Mouse (Mus musculus) left cerebral cortex, adult 8-10 months (tissue): ENCODE measurements at regions not wholly inside any gene's neighbourhood (a gene's known extent, or its start where the extent isn't known, plus 50 kb on each side); places are given as distances from the start of the nearest gene placed in this dataset.
A peak's percentile ranks its signal among the peaks of the same experiment; 100 is the strongest.

ENCODE experiments used
- DNase-seq, 2 experiments: peaks; one replicate each; pipeline ENCODE4 v3.0.0; 2022; ENCODE audit warnings: low spot score in 2 of 2

DNA sequence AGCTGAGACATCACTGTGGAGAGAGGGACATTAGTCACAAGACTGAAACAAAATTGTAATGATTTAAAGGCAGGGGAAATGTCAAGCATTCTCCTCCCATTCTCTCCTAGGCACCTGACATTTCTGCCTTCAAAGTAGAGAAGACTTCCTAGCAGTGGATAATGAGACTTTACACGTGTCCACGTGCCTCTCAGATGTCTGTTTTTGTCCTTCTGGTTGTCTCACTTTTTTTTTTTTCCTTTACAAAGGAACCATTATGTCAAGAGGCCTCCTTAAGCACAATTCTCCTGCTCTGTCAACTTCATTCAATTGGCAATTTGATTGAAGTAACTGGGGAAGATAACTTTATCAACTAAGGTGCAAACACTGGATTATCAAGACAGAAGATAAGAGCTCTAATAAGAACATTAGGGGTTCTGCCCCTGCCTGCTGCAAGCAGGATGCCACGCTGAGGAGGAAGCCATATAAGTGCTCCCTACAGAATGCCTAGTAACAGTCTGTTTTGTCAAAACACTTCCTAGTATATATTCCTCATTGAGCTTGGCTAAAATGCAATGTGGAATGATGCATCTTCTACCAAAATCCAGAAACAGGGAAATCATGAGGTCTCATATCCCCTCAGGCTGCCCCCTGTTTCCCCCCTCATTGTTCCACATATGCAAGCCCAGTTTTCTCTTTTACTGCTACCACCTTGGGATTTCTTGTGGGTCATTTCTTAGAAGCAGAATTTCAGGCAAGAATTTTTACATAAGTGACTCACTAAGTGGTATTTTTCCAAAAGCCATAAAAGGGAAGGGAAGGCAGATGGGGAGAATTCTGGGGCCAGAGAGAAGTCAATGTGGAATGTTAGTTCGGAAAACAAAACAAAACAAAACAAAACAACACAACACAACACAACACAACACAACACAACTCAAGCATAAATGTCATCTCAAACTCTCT, 967.0 kb upstream of the Lrrc6 start:
- no peak for DNase-seq

DNA sequence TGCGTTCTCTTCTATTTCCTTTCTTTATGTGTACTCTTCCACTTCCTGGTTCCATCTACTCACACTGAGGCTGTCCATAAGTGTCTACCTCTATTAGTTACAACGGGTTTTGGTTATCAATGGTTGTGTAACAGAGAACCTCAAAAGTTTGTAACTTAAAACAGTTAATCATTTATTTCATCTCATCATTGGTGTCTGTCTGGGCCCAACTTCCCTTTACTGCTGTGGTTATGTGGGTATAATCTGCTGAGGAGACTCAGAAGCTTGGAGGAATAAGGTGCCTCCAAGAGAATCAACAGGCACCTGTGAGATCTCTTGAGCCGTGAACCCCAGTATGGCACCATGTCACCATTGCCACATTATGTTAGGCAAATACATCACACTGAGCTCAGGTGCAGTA, 962.2 kb upstream of the Lrrc6 start:
- no peak for DNase-seq

DNA sequence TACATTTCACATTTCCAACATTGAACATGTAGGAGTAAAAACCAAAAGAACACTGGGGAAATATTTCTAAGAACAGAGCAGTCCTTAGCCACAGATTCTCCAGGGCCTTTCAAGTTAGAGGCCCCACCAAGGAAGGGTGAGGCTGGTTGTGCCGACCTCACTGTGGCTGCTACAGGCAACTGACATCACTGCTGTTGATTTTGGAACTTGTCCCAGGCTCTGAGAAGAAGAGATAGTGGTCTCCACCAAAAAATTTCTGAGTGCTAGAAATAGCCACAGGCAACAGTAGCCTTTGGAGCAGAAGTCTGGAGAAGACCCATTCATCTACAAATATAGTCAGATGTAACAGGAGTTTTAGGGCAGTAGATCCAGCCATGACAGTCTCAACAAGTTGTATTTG, 959.7 kb upstream of the Lrrc6 start:
- DNase-seq, result no peak

DNA sequence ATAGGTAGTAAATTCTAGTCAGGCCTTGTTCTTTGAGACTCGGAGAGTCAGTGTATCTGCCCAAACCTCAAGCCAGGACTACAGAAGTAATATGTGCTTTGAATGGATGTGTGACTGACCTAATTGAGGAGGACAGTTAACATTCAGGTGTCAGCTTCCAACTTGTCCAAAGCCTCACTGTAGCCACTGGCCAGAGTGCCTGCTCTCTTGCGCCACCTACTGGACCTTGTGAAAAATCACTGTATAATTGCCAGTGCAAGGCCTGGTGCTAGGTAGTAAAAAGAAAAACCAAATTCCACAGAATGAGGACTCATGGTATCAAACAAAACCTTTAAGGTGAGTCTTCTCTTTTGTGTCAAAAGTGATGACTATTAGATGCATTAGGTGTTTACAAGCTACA, 933.6 kb upstream of the Lrrc6 start:
- DNase-seq, result peak in 1 of 2 experiments; percentile 9

DNA sequence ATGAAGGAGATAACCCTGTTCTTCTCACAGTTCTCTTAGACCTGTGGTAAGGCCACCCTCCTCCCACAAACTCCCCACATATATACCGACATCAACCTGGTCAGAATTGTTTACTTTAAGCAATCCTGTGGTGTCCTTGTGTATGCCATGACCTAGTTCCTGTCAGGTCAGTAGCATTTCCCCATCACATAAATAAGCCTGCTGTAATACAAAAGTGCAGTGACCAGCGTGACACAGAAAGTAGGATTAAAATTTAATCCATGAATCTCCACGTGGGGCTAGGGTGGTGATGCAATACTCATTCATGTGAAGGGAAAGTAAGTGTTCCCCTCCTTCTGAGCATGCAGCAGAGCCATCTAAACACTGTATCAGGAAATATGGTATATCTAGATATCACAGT, 923.2 kb upstream of the Lrrc6 start:
- DNase-seq, result no peak

DNA sequence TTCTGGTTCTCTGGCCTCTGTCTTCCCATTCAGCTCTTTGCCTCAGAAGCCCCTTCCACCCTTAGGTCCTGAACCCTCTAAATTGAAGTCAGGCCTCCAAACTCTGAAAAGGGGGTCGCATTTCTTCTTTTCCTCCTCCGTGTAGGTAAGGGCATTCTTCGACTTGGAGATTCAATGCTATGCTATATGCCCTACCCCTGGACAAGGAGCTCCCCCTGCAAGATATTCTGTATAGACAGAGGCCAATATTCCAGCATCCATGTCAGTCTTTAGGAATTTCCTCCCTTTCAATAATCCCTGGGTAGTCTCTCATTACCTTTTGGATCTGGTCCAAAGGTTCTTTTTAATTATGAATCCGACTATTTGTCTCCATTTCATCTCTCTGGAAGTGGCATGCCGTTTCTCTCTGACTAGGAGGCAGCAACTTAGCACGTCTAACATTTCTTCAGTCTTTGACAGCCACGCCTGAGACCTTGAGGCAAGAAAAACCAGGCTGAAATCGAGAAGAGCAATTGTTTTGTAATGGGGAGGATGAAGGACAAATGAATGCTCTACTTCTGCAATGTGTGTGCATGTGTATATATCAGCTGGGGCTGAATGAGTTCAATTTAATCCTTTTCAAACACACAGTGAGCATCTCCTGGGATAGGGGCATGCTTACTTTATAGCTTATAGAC, 921.7 kb upstream of the Lrrc6 start:
- DNase-seq, result no peak

DNA sequence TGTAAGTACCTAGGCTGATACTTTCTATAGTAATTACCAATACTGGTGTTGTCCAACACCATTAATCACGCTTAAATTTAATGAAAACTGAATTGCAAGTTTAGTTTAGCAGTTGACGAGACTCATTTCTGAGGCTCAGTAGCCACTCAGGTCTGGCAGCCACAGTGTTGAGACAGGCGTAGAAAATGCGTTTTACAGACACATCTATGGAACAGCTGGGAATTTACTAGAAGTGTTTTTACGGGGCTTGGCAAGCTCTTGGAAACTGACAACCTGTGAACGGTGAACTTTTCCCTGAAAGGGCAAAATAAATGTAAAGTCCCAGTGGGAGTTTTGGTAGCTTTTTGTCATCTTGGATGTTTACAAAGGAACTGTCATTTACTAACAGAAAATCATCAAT, 920.1 kb upstream of the Lrrc6 start:
- no peak for DNase-seq

DNA sequence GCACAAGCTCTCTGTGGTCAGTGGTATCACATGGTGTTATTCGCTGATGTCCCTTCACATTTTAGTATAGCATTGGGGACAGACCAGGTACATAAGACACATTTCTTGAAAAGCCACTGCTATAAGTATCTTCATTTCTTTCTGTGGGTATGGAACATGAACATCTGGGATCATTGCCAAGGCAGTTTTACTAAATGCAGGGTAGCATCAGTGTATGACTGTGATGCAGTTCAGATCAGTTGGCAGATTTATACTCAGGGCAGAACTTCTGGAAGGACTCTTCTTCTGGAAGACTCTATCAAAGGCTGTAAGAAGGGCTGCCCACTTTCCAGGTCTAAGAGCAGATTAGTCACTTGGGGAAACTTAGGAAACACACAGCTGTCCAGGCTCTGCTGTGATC, 919.0 kb upstream of the Lrrc6 start:
- no peak for DNase-seq

DNA sequence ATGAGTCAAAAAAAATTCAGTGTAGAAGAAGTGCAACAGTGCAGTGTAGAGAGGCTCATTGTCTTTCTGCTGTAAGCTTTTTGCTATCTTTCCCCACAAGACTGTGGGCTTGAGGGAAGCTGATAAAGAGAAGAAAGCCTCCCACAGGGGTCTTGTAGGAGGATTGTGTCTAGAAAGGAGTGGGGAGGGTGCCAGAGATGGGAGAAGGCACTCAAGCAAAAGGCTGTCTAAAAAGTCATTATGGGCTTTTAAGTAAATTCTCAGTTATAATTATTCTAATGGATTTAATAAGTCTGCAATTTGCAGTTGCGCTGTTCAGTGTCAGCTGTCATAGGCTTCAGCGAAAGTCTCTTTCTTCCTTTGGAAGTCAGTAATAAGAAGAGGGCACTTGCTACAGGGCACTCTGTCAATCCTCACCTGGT, 917.0 kb upstream of the Lrrc6 start:
- DNase-seq, result no peak

DNA sequence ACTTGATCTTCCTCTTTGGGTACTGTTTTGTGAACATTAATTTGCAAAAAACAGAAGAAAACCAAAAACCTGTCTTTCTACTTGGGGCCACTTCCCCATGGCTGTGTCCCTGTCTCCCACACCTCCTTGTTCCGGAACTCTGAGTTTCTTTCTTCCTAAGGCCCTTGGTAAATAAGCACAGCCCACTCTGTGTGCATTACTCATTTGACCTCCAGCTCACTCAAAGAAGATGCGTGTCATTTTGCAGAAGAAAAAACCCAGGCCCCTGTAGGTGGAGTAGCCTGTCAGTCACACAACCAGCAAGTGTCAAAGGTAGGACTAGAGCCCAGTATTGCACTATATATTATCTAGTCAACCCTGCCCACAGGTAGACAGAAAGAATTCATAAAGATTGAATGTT, 915.1 kb upstream of the Lrrc6 start:
- DNase-seq, result no peak

DNA sequence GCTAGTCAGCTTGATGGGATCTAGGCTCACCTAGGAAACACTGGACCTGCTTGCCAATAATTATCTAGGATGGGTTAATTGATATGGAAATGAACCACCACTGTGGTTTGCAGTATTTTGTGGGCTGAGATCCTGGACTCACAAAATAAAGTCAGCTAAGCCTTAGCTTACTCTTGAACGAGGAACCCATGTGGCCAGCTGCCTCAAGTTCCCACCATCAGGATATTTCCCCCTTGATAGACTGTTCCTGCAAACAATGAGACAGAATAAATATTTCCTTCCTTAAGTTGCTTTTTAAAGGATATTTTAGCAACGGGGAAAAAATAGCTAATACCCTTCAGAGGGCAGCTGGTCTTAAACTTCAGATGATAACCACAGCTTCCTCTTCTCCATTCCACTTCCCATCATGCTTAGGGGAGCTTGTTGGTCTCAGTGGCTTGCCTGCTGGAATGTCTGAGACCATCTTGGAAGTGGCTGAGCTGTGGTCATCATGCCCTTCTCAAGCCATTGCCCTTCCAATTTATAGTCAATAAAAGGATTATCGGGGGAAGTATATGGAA, 913.7 kb upstream of the Lrrc6 start:
- DNase-seq, result no peak

DNA sequence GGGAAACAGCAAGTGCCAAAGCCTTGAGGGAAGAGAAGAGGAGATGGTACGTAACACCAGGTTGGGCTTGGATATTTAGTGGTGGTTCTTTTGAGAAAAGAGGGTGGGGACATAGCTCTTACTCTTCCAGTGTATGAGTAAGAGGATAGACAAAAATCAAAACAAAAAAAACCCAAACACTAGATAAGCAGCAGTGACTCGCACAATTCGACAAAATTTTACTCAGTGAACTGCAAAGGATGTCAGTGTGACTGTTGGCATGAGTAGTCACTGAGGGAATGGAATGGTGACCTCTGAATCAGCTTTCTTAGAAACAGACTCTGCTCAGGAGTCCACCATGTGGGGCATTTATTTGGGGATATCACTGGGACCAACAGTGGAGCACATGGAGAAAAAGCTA, 912.9 kb upstream of the Lrrc6 start:
- no peak for DNase-seq

DNA sequence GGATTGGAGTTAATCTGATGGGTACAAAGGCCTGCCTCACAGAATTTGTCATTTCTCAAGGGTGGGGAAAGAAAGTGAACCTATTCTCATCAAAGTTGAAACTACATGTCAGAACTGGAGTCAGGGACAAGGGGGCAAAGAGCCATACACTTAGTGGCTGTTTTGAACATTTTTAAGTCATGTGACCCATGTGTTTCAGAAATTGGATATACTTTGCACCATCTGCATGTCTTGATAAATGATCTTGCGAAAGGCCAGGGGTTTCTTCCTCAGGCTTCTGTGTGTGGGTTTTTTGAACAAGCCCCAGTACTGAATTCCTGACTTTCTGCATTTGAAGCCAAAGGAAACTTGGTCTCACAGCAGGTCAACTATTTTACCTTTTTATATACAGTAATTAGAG, 911.7 kb upstream of the Lrrc6 start:
- DNase-seq, result no peak

DNA sequence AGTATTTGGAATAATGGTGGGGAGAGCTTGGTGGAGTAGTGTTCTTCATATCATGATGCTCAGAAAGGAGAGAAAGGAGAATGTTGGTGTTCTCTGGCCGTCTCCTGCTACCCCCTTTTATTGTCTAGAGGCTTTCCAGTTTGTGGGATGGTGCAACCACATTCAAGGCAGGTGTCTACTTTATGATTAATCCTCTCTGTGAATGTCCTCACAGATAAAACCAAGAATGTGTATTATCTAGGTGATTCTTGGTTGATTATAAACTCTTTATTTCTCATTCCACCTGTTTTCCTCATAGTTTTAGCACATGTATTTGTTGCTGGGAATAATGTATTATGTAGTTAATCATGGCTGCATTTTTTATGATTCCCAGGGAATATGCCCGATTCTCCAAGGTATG, 910.9 kb upstream of the Lrrc6 start:
- no peak for DNase-seq

DNA sequence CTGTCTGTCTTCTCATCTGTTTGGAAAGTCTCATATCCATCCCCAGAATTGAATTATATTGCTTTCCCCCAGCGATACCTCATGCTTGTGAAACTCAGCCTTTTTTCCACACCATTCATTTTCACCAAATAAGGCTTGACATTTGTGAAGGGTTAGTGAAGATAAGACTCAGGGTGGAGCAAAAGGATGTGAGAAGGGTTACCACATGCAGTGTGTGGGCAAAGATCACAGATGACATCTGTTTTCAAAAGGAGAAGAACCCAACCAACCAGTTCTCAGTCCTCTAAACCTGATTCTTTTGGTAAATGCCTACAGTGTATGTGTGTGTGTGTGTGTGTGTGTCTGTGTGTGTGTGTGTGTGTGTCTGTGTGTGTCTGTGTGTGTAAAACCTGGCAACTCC, 909.3 kb upstream of the Lrrc6 start:
- no peak for DNase-seq

DNA sequence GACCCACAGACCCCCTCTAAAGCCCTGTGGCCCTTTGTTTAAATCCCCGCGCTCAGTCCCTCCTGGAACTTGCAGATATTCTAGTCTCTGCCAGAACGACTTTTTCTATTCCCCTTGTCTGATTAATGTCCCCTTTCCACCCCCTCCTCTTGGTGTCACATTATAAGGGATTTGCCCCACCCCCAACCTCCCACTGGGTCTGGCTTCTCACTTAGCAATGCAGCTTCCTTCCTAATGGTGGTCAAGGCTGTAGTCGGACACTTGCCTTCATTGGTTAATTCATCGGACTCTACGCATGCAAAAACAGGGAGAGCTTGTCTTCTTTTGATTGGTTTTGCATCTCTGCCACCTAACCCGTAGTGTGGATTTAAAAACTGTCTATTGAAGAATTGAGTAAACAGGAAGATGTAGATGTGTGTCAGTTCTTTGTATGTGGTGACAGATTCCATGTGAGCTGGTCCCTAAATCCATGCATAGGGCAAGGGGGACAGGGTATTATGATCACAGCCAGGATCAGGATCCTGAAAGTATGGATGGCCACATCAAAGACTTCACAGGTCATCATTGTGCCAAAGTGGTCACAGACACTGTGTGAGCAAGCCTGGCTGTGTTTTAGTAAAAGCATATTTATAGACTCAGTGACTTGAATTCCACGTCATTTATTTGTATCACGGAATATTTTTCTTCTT, 908.3 kb upstream of the Lrrc6 start:
- DNase-seq, result no peak

DNA sequence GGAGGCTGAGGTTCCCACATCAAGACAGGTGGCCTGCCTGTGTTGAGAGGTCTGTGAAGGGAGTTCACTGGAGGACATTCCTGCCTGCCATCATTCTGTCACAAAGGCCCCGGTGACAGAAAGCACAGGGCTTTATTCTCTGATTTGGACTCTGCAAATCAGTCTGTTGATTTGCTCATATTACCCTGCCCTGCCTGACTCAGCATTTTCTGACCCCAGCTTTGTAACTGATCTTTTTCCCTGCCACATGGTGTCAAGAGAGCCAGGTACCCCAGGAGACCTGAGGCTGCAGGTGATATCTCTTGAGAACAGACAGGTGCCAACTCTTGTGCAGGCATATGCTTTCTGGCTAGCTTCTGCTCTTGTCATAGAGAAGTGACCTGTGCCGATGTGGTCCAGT, 906.5 kb upstream of the Lrrc6 start:
- no peak for DNase-seq

DNA sequence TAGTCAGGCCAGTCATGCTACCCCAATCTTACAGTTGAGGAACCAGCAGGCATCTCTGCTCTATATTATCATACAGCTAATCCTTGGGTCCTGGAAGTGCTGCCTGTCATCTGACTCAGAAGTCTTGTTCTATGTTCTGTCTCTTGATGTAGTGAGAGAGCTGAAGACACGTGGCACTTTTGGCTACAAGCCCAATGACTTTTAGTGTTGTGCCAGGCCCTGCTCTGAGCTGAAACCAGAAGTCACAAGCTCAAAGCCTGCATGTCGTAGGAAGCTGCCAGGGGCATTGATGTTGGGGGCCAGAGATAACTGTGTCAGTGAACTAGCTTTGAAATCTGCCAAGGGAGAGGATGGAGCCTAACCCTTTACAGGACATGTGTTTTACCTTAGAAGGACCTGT, 904.8 kb upstream of the Lrrc6 start:
- no peak for DNase-seq

DNA sequence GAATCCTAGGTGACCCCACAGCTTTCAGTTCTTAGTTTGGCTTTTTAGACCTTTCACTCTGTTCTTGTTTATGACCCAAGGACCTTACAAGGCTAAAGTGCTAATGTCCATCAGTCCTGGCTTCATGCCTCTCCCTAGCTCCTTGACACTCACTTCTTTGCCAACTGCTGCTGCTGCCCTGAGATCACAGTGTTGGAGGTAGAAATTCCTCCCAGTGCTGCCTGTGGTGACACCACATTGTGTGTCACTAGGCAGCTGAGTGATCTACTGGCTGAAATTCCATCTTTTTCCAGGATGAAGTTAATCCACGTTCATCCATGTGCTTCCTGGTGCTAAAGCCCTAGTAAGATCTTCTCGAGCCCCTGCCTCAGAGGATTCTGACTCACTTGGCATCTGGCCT, 904.3 kb upstream of the Lrrc6 start:
- no peak for DNase-seq

DNA sequence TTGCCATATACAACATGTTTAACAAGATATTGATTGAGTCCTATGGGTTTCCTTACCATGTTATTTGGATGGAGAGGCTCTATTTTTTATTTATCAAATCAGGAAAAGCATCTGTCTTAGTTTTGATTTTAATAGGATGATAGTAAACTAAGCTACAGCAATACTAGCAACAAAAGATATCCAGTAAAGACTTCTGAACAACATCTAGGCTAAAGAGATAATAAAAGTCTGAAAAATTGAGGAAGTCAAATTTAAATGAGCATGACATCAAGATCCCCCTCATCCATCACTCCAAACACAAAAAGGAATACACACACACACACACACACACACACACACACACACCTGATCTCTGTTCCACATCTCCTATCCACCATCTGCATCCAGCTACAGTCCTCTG, 901.6 kb upstream of the Lrrc6 start:
- no peak for DNase-seq

DNA sequence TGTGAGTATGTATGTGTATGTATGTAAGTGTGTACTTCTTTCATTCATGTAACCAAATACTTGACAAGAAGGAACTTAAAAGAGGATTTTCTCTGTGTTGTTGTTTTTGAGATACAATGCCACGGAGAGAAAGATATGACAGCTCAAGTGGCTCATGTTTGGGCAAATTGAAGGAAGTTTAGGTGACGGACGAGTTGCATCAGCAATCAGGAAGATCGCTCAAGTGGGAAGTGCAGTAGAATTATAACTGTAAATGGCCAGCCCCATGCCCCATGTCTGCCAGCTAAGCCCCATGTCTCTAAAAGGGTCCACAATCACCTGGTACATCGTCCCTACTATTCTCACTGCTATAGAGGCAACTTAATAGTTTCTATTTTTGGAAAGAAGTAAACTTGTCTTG, 896.6 kb upstream of the Lrrc6 start:
- DNase-seq, result no peak

DNA sequence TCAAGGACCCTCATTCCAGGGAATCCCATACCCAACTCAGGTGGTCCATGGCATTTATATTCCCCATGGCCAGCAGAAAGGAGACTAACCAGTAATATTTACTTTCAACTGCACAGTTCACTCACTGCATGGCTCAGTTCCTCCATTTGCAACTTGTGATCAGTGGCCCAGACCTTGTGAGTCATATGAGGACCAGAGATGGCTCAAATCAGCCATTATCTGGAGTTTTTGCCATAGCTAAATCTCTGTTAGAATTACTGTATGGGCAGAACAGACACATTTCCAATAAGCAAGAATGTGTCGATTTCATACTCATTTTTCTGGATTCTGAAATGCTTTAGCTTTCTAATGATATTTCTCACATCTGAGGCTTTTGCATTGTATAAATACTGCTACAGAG, 894.4 kb upstream of the Lrrc6 start:
- no peak for DNase-seq
